Mouse (Mus musculus) left cerebral cortex, postnatal 25 days (tissue): ENCODE data around the gene Fzd5. TPM values are rescaled to one million over a fixed set of nuclear protein-coding genes. Genes with fewer than 3 reads are reported as not detected.

Experiments
- DNase-seq, 2 experiments: peaks; one replicate each; pipeline ENCODE4 v3.0.0; 2022; ENCODE audit warnings: low spot score in 2 of 2, mixed read lengths in 1 of 2
- intact Hi-C: fragments of 180-260 bp; cut with DNase I; formaldehyde crosslinking; loops from one replicate; pipeline ENCODE4 v1.15.1; 2025
- total RNA-seq, 2 experiments: library from RNA; stranded (reverse); gene quantifications; 2 replicates each; pipeline ENCODE4 v1.2.3; 2021

Fzd5 gene
- total RNA-seq, 2 experiments from 2014 or later = 1.0 to 1.2 TPM

GRCm38 (mm10) chr1:64691121-64691551 lies 46.4 kb downstream of the Fzd5 start:
- intact Hi-C loops = loop anchor here (2.0 to 10.0 kb wide), 3 partner anchors 158 to 956 kb away; partner anchors contain the start of genes Creb1, Fastkd2 and Mdh1b
- DNase-seq = peak in 1 of 2 experiments; percentile 35

- DNase-seq = peak; percentile 99
- intact Hi-C loops = loop anchor here (1.0 to 10.0 kb wide), 4 partner anchors 73 to 956 kb away; partner anchors contain the start of genes Creb1, Fastkd2, Mdh1b and Mettl21a
Observed at GRCm38 (mm10) chr1:64690213-64691013, 47.1 kb downstream of the Fzd5 start, which contains the start of gene Ccnyl1. TSS of gene Ccnyl1 (plus strand) at chr1:64690455.

GRCm38 (mm10) chr1:64689561-64690212 lies 47.9 kb downstream of the Fzd5 start:
- DNase-seq = no peak
- intact Hi-C loops = loop anchor here (1.0 to 10.0 kb wide), 4 partner anchors 72 to 955 kb away; partner anchors contain the start of genes Creb1, Fastkd2, Mdh1b and Mettl21a

- intact Hi-C loops = no loop called here
- DNase-seq = no peak
Observed at GRCm38 (mm10) chr1:64688046-64688445, 49.5 kb downstream of the Fzd5 start.

GRCm38 (mm10) chr1:64684440-64684839 lies 53.1 kb downstream of the Fzd5 start:
- intact Hi-C loops = no loop called here
- no peak for DNase-seq

- DNase-seq = peak in 1 of 2 experiments; percentile 68
- intact Hi-C loops = no loop called here
Observed at GRCm38 (mm10) chr1:64683039-64683438, 54.5 kb downstream of the Fzd5 start.

- intact Hi-C loops = no loop called here
- no peak for DNase-seq
Observed at GRCm38 (mm10) chr1:64681499-64681898, 56.1 kb downstream of the Fzd5 start.

Other genes with a start within 250 kb of the Fzd5 start
- gene Creb1, start 205.1 kb downstream of the Fzd5 start, total RNA-seq = 10 to 100 TPM; 54.4 to 58.0 TPM
- gene Mettl21a, start 120.5 kb downstream of the Fzd5 start, total RNA-seq = 10 to 100 TPM; 10.8 to 13.4 TPM
- 10 to 100 TPM; 17.4 to 25.1 TPM for gene Ccnyl1, start 47.3 kb downstream of the Fzd5 start, total RNA-seq
- gene Plekhm3, start 219.1 kb upstream of the Fzd5 start, total RNA-seq = 10 to 100 TPM; 32.9 to 37.9 TPM